Mouse (Mus musculus) embryonic fibroblast, embryonic 13.5 days (primary cell): Measurements from ENCODE around the gene Ssb.
A peak's percentile ranks its signal among the peaks of the same experiment; 100 is the strongest.

Experiments used
- CTCF ChIP-seq: IDR thresholded peaks from 2 replicates; pipeline ENCODE4 v1.5.1; 2011; ENCODE audit warnings: mild to moderate bottlenecking, control low read depth, low read length, moderate library complexity, borderline replicate concordance; ENCODE audit not compliant: insufficient read depth
- POLR2A ChIP-seq: IDR thresholded peaks from 2 replicates; pipeline ENCODE4 v1.6.1; 2011; ENCODE audit warnings: low read depth, mild to moderate bottlenecking, control low read depth, low read length, moderate library complexity

DNA sequence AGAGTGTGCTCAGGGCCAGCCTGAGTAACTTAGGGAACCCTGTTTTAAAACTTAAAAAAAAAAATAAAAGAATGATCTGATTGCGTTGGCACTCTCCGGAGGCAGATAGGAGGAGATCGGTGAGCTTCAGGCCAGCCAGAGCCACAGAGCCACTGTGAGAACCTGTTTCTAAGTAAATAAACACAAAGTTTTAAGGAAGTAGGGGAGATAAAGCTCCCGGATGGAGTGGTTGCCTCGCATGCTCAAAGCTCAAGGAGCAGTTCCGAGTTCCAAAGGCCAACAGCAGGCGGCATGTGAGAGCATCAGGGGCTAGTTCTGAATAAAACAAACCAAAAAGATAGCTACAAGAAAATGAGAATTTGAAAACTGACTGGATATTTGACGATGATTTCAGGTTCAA is 5.0 kb upstream of the Ssb start:
- TF ChIP-seq CTCF (0 out of 2 replicates have a peak, but pooled peaks have one; percentile 2), POLR2A (no peak)
